Mouse (Mus musculus) small intestine, adult 2 months (tissue): ENCODE results near the gene Nfib.

Experiments used
- CTCF ChIP-seq: fragments of 200-500 bp; IDR thresholded peaks from 2 replicates; pipeline ENCODE4 v1.5.1; 2012; ENCODE audit warnings: low read depth, mild to moderate bottlenecking, control low read depth, inconsistent platforms, low read length, moderate library complexity, mixed read lengths; ENCODE audit not compliant: insufficient replicate concordance, insufficient read length; ENCODE audit errors: extremely low read depth
- POLR2A ChIP-seq: fragments of 200-500 bp; IDR thresholded peaks from 2 replicates; pipeline ENCODE4 v1.6.1; 2012; ENCODE audit warnings: low read depth, mild to moderate bottlenecking, control low read depth, inconsistent platforms, low read length, moderate library complexity

DNA sequence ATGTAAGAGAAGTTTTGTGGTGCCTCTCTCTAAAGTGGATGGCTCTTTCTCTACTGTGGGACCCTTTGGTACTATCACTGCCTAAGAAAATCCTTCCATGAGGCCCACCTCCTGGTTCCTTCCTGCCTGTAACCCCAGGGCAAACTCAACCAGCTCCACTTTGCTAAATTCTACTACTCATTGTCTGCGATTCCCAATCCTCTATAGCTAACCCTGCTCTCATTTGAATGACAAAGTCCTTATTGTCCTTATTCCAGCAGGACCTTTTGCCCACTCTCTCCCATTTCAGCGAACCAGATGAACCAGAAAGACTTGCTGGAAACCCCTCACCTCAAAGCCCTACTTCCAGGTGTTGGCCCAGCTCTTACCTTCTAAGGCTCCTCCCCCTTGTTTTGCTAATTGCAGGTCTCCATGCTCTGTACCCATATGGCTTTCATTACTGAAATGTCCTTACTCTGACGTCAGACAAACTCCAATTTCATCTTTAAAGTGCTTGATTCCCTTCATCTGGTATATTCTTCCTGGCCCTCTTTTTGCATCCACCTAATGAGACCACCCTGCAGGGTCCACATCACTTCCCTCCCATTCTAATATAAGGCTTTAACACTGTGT is 304.0 kb downstream of the Nfib start:
- TF ChIP-seq POLR2A: no peak
- no peak for TF ChIP-seq CTCF
